Mouse (Mus musculus) ES-Bruce4 (cell line): ENCODE data around the gene Mndal.
"Not testable (repeated sequence)": the region's sequence is repeated elsewhere in the genome, so short reads cannot be mapped to it uniquely, and the experiment has no call there.

Experiments
- CTCF ChIP-seq: IDR thresholded peaks from one replicate; pipeline ENCODE4 v1.8.1; 2011; ENCODE audit warnings: low read depth, low read length
- EP300 ChIP-seq: IDR thresholded peaks from 2 replicates; pipeline ENCODE4 v1.6.1; 2011; ENCODE audit warnings: low read depth, low read length; ENCODE audit not compliant: insufficient read depth
- POLR2A ChIP-seq: IDR thresholded peaks from one replicate; pipeline ENCODE4 v1.8.1; 2011; ENCODE audit warnings: low read length; ENCODE audit not compliant: insufficient read depth

DNA sequence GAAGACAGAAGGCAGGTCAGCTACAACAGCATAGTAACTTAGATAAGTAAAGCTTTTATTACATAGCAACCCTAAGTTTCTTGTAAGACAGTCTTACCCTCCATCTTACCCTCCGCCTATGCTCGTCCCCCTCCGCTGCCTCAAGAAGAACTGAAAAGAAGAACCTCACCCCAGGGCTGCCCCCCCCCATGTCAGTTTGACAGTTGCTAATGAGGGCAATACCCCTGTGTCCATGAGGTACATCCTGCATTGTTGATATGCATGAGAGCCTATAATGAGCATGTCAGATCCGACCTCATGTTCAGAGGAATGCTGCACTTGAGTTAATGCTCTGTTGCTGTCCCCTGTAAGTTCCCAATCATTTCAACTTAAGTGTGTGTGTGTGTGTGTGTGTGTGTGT, 89.4 kb downstream of the Mndal start:
- not testable (repeated sequence) for TF ChIP-seq CTCF, POLR2A, EP300
